Mouse (Mus musculus): ENCODE data around the gene Olfr700.

DNA sequence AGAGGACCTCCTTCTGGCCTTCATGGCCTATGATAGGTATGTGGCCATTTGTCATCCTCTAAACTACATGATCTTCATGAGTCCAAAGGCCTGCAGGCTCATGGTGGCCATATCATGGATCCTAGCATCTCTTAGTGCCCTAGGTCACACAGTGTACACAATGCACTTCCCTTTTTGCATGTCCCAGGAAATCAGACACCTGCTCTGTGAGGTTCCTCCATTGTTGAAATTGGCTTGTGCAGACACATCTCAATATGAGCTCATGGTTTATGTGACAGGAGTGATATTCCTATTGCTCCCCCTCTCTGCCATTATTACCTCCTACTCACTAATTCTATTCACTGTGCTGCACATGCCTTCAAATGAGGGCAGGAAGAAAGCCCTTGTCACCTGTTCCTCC lies 9.8 kb upstream of the Olfr700 start:
- no peak for TF ChIP-seq CTCF (IDR thresholded peaks at IDR 0.05; ENCODE audit: low read depth, low read length)
- no peak for TF ChIP-seq GATA1 (IDR thresholded peaks at IDR 0.05; ENCODE audit: borderline replicate concordance, low read length)
